Mouse (Mus musculus) midbrain, postnatal 0 days (tissue): ENCODE measurements around the gene Galnt6. TPM values are rescaled to one million over a fixed set of nuclear protein-coding genes. Genes with fewer than 3 reads are reported as not detected.

ENCODE experiments used
- ATAC-seq: fragments of 200-750 bp; cut with Nextera tagmentation; 2 replicates; pipeline ENCODE4 v1.8.0; 2017; ENCODE audit warnings: moderate number of reproducible peaks, mild to moderate bottlenecking, moderate TSS enrichment, moderate library complexity; ENCODE audit not compliant: low FRiP score
- DNase-seq: peaks from one replicate; pipeline ENCODE4 v3.0.0-alpha.2; 2015; ENCODE audit warnings: low spot score
- H3K27ac ChIP-seq: fragments of 300-500 bp; sonication (generic); 2 replicates; pipeline ENCODE4 v1.5.1; 2014; ENCODE audit warnings: low read depth, mild to moderate bottlenecking, low read length, mixed read lengths
- H3K27me3 ChIP-seq: fragments of 300-500 bp; sonication (generic); 2 replicates; pipeline ENCODE4 v1.6.1; 2014; ENCODE audit warnings: low read length, control low read depth, mixed read lengths; ENCODE audit not compliant: insufficient read depth
- H3K36me3 ChIP-seq: fragments of 300-500 bp; sonication (generic); 2 replicates; pipeline ENCODE4 v1.6.1; 2014; ENCODE audit warnings: low read length, control low read depth, mixed read lengths; ENCODE audit not compliant: insufficient read depth
- H3K4me1 ChIP-seq: fragments of 300-500 bp; sonication (generic); 2 replicates; pipeline ENCODE4 v1.6.1; 2014; ENCODE audit warnings: mild to moderate bottlenecking, control low read depth, antibody characterized with exemption, low read length, mixed read lengths; ENCODE audit not compliant: insufficient read depth
- H3K4me2 ChIP-seq: fragments of 300-500 bp; sonication (generic); 2 replicates; pipeline ENCODE4 v1.6.1; 2014; ENCODE audit warnings: low read depth, mild to moderate bottlenecking, low read length, mixed read lengths; ENCODE audit not compliant: poor library complexity, severe bottlenecking
- H3K4me3 ChIP-seq: fragments of 300-500 bp; sonication (generic); 2 replicates; pipeline ENCODE4 v1.5.1; 2014; ENCODE audit warnings: low read depth, mild to moderate bottlenecking, low read length, moderate library complexity
- H3K9ac ChIP-seq: fragments of 300-500 bp; sonication (generic); replicated peaks from 2 replicates; pipeline ENCODE4 v1.6.1; 2014; ENCODE audit warnings: mild to moderate bottlenecking, low read length, moderate library complexity, mixed read lengths; ENCODE audit not compliant: poor library complexity, severe bottlenecking
- H3K9me3 ChIP-seq: fragments of 300-500 bp; sonication (generic); 2 replicates; pipeline ENCODE4 v1.6.1; 2016; ENCODE audit warnings: low read length, control low read depth
- CTCF ChIP-seq: IDR thresholded peaks from 2 replicates; pipeline ENCODE4 v1.5.1; 2016; ENCODE audit warnings: antibody characterized with exemption, mild to moderate bottlenecking
- whole genome bisulfite sequencing: fragments of 180-500 bp; shearing (Covaris S2); extraction: QIAGEN DNeasy Blood & Tissue Kit; methylation state at CpG from one replicate; pipeline ENCODE4 v1.1.7; 2014; 5-methylcytosine and 5-hydroxymethylcytosine counted together
- polyA plus RNA-seq: library from polyadenylated mRNA; unstranded; fragments of >200 nt; fragmentation: Nextera tagmentation; extraction: Ambion mirVana; gene quantifications from 2 replicates; pipeline ENCODE4 v1.2.1, GENCODE M21; 2015
- total RNA-seq: library from RNA; depleted of rRNA; stranded (reverse); fragments of >200 nt; gene quantifications from 2 replicates; pipeline ENCODE4 v1.2.3, GENCODE M21; 2014

The Galnt6 gene
- total and polyA plus RNA-seq, 2 experiments from 2014 or later = 0.16 to 0.20 TPM

DNA sequence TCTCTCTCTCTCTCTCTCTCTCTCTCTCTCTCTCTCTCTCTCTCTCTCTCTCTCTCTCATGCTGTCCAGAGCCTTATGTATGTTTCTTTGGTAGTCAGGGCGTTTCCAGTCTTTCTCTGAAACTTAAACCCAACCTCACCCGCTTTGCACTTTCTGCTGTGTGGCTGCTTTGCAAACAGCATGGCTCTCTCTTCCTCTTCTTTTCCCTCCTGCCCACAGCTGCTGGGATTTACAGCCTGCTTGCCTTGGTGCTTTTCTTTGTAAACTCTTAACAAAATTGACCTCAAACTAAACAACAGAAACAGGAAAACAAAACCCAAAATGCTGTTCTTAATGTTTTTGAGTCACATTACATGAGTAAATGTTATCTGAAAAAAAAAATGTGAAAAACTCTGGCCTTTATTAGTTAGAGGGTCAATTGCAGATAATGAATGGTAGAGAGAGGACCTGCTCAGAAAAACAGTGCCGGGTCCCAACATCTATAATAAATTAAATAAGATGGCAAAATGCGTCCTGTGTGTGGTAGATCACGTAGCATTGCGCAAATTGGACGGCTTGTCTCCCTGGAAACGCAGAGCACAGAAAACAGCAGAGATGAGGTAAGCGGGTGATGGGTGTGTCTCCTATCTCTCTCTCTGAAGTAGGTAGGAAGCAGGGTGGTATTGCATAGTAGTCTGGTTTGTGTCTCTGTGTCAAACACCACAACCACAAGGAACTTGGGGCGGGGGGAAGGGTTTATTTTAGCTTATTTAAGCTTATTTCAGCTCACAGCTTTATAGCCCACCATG is 20.8 kb upstream of the Galnt6 start:
- ATAC-seq = no peak
- H3K4me2 ChIP-seq = no peak overlapping the region
- no peaks in the 10 kb centered on the region for H3K36me3 ChIP-seq

DNA sequence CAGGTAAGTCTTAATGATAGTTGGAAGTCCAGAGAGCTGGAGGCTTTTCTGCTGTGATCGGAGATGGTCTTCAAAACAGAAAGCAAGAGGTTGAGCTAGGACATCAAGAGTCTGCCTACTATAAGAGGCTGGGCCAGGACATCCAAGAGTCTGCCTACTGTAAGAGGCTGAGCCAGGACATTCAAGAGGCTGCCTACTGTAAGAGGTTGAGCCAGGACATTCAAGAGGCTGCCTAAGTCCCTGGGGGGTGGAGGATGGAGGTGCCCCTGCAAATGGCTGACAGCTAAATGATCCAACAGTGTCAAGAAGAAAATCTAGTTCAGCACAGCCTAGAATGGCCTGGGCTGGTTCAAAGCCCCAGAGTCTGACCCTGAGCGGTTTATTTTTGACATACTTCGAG is 19.4 kb upstream of the Galnt6 start:
- WGBS = 97% methylated on average over 3 of the region's 3 CpGs
- TF ChIP-seq CTCF = no peak

More for the DNA sequence above, 20.8 kb upstream of the Galnt6 start:
- WGBS = 75% methylated on average over 10 of the region's 10 CpGs
- H3K9ac ChIP-seq = no peak overlapping the region
- no peak overlapping the region for H3K27ac ChIP-seq
- H3K4me1 ChIP-seq = no peaks in the 10 kb centered on the region
- no peaks in the 10 kb centered on the region for H3K27me3 ChIP-seq
- no peak overlapping the region for H3K4me3 ChIP-seq
- H3K9me3 ChIP-seq = no peaks in the 10 kb centered on the region
- DNase-seq = no peak
- no peak for TF ChIP-seq CTCF

DNA sequence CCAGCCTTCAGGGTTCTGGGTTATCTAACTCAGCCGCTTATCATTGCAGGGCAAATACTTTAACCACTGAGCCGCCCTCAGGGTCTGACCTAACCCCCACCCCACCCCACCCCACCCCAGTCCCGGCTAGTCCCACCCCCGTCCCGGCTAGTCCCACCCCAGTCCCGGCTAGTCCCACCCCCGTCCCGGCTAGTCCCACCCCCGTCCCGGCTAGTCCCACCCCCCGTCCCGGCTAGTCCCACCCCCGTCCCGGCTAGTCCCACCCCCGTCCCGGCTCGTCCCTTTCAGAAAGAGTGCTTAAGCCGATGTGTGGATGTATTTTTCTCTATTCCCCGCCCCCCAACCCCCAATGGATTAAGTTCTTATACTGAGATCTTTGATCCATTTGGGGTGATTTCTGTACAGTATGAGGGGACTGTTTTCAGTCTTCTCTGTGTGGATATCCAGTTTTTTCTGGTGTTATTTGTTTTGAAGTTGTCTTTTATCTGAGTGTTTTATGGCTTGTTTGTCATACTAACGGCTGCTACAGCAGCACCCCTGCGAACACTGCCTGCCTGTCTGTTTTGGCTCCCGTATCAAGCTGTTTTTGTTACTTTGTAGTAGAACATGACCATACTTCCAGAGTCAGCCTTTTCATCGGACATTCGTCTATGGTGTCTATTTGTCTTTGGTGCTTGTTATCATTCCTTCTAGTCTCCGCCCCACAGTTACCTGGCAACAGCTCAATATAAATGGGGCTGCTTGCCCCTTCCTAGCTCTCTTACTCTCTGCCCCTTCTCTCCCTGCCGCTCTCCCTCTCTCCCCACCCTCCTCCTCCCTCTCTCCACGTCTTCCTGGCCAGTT is 18.2 kb upstream of the Galnt6 start:
- no peak for DNase-seq
- no peak overlapping the region for H3K27ac ChIP-seq
- H3K4me3 ChIP-seq = peak overlapping the region; percentile 8; the same call in 1 of the 2 replicates
- TF ChIP-seq CTCF = no peak
- H3K4me1 ChIP-seq = no peaks in the 10 kb centered on the region
- no peaks in the 10 kb centered on the region for H3K27me3 ChIP-seq
- no peak for ATAC-seq
- no peaks in the 10 kb centered on the region for H3K9me3 ChIP-seq
- H3K9ac ChIP-seq = no peak overlapping the region
- no peaks in the 10 kb centered on the region for H3K36me3 ChIP-seq
- WGBS = 4% methylated on average over 21 of the region's 27 CpGs
- peak overlapping the region; percentile 50 for H3K4me2 ChIP-seq

More for the DNA sequence above, 19.4 kb upstream of the Galnt6 start:
- DNase-seq (no peak), ATAC-seq (no peak)
- H3K4me2 ChIP-seq = no peak overlapping the region
- H3K4me3 ChIP-seq = no peak overlapping the region
- no peaks in the 10 kb centered on the region for H3K9me3 ChIP-seq
- no peaks in the 10 kb centered on the region for H3K4me1 ChIP-seq
- H3K27me3 ChIP-seq = no peaks in the 10 kb centered on the region
- no peaks in the 10 kb centered on the region for H3K36me3 ChIP-seq
- no peak overlapping the region for H3K27ac ChIP-seq
- no peak overlapping the region for H3K9ac ChIP-seq

DNA sequence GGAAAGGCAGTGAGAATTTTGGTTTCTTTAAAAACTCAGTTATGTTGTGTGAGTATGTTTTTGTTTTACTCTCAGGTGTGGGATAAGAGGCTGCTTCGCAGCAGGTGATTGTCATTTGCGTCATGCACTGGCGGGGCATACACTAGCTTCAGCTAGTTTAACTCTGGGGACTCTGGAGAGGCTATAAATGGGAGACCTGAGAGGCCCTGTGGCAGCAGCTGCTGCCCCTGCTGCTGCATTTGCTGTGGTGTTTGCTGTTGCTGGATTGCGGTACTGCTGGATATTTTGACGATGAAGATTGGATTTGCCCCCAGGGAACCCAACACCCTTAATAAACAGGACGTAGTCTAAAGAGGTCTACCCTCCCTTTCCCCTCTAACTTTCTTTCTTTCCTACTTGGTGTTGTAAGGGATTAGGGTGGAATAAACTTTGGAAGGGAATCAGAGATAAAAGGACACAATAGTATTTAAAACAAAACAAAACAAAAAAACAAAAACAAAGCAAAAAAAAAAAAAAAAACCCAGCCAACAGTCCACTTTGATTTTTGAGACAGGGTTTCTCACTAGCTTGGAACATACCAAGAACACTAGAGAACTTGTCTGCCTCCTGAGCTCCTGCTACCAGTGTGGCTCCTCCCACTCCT is 17.4 kb upstream of the Galnt6 start:
- no peak for DNase-seq
- H3K27ac ChIP-seq = no peak overlapping the region
- no peaks in the 10 kb centered on the region for H3K4me1 ChIP-seq
- 30% methylated on average over 6 of the region's 6 CpGs for WGBS
- H3K9ac ChIP-seq = no peak overlapping the region
- no peak for TF ChIP-seq CTCF
- peak overlapping the region; percentile 8; the same call in 1 of the 2 replicates for H3K4me3 ChIP-seq
- no peaks in the 10 kb centered on the region for H3K9me3 ChIP-seq
- H3K27me3 ChIP-seq = no peaks in the 10 kb centered on the region
- no peaks in the 10 kb centered on the region for H3K36me3 ChIP-seq
- no peak for ATAC-seq
- H3K4me2 ChIP-seq = peak overlapping the region; percentile 50

DNA sequence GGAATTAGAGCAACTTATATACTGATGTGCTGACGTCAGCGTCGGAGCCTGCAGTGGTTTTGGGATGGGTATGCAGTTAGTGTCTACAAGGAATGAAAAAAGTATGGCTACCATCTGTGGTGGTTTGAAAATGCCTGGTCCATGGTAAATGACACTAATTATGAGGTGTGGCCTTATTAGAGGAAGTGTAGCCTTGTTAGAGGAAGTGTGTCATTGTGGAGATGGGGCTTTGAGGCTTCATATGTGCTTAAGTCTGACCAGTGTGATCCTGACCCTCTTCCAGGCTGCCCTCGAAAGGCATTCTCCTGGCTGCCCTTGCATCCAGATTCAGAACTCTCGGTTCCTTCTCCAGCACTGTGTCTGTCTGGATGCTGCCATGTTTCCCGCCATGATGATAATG is 14.1 kb upstream of the Galnt6 start:
- no peak overlapping the region for H3K27ac ChIP-seq
- no peak for ATAC-seq
- no peak overlapping the region for H3K4me3 ChIP-seq
- H3K36me3 ChIP-seq = no peaks in the 10 kb centered on the region
- WGBS = 92% methylated on average over 6 of the region's 6 CpGs
- H3K4me2 ChIP-seq = no peak overlapping the region
- no peak for DNase-seq
- H3K27me3 ChIP-seq = no peaks in the 10 kb centered on the region
- no peaks in the 10 kb centered on the region for H3K4me1 ChIP-seq
- H3K9me3 ChIP-seq = no peaks in the 10 kb centered on the region
- H3K9ac ChIP-seq = no peak overlapping the region
- no peak for TF ChIP-seq CTCF
